Mouse (Mus musculus): ENCODE results near the gene Cdh6.

Gene Cdh6

GRCm38 (mm10) chr15:13173071-13173778, at the start of gene Cdh6:
Gene Cdh6, minus strand, starts transcription at chr15:13173675.
- DNase-seq (ENCODE audit: low spot score in 2 of 2): no peak

GRCm38 (mm10) chr15:13219727-13220454, 46.4 kb upstream of the Cdh6 start:
- DNase-seq (ENCODE audit: low spot score in 2 of 2): no peak

- DNase-seq (ENCODE audit: low spot score in 2 of 2): no peak
Observed at GRCm38 (mm10) chr15:13217800-13218199, 44.3 kb upstream of the Cdh6 start.

GRCm38 (mm10) chr15:13217161-13217560, 43.7 kb upstream of the Cdh6 start:
- no peak for DNase-seq (ENCODE audit: low spot score in 2 of 2)

GRCm38 (mm10) chr15:13212956-13213355, 39.5 kb upstream of the Cdh6 start:
- no peak for DNase-seq (ENCODE audit: low spot score in 2 of 2)

GRCm38 (mm10) chr15:13212027-13212685, 38.7 kb upstream of the Cdh6 start:
- no peak for DNase-seq (ENCODE audit: low spot score in 2 of 2)

GRCm38 (mm10) chr15:13210186-13210585, 36.7 kb upstream of the Cdh6 start:
- DNase-seq (ENCODE audit: low spot score in 2 of 2): no peak

- DNase-seq (ENCODE audit: low spot score in 2 of 2): no peak
Observed at GRCm38 (mm10) chr15:13208716-13209115, 35.2 kb upstream of the Cdh6 start.

- no peak for DNase-seq (ENCODE audit: low spot score in 2 of 2)
Observed at GRCm38 (mm10) chr15:13196237-13196636, 22.8 kb upstream of the Cdh6 start.

GRCm38 (mm10) chr15:13194048-13194447, 20.6 kb upstream of the Cdh6 start:
- no peak for DNase-seq (ENCODE audit: low spot score in 2 of 2)

- no peak for DNase-seq (ENCODE audit: low spot score in 2 of 2)
Observed at GRCm38 (mm10) chr15:13193076-13193475, 19.6 kb upstream of the Cdh6 start.

GRCm38 (mm10) chr15:13183661-13184060, 10.2 kb upstream of the Cdh6 start:
- DNase-seq (ENCODE audit: low spot score in 2 of 2): no peak

- DNase-seq (ENCODE audit: low spot score in 2 of 2): no peak
Observed at GRCm38 (mm10) chr15:13181430-13181829, 8.0 kb upstream of the Cdh6 start.

- DNase-seq (ENCODE audit: low spot score in 2 of 2): no peak
Observed at GRCm38 (mm10) chr15:13181014-13181413, 7.5 kb upstream of the Cdh6 start.

- no peak for DNase-seq (ENCODE audit: low spot score in 2 of 2)
Observed at GRCm38 (mm10) chr15:13175978-13176377, 2.5 kb upstream of the Cdh6 start.

GRCm38 (mm10) chr15:13174618-13174980, 1.1 kb upstream of the Cdh6 start:
- no peak for DNase-seq (ENCODE audit: low spot score in 2 of 2)

- DNase-seq (ENCODE audit: low spot score in 2 of 2): no peak
Observed at GRCm38 (mm10) chr15:13173840-13174617, 554 bp upstream of the Cdh6 start.

- no peak for DNase-seq (ENCODE audit: low spot score in 2 of 2)
Observed at GRCm38 (mm10) chr15:13172365-13173070, 957 bp downstream of the Cdh6 start.

- DNase-seq (ENCODE audit: low spot score in 2 of 2): no peak
Observed at GRCm38 (mm10) chr15:13171486-13172364, 1.8 kb downstream of the Cdh6 start.
